Mouse (Mus musculus): ENCODE measurements around the gene Rere.

The Rere gene

GRCm38 (mm10) chr4:150661886-150662285, 380.4 kb downstream of the Rere start:
- no peak for DNase-seq (ENCODE audit: low spot score)

GRCm38 (mm10) chr4:150663192-150663591, 381.7 kb downstream of the Rere start:
- DNase-seq (ENCODE audit: low spot score) = no peak

- DNase-seq (ENCODE audit: low spot score) = no peak
Observed at GRCm38 (mm10) chr4:150664726-150665125, 383.3 kb downstream of the Rere start.

- DNase-seq (ENCODE audit: low spot score) = no peak
Observed at GRCm38 (mm10) chr4:150665806-150666205, 384.4 kb downstream of the Rere start.

Data from layer of hippocampus, adult 11-12 months (tissue).